Mouse (Mus musculus) adrenal gland (tissue): ENCODE results near the gene Tox3.

Experiments used
- intact Hi-C: fragments of 180-260 bp; cut with DNase I; formaldehyde crosslinking; loops from one replicate; pipeline ENCODE4 v1.15.1; 2025

Gene Tox3

DNA sequence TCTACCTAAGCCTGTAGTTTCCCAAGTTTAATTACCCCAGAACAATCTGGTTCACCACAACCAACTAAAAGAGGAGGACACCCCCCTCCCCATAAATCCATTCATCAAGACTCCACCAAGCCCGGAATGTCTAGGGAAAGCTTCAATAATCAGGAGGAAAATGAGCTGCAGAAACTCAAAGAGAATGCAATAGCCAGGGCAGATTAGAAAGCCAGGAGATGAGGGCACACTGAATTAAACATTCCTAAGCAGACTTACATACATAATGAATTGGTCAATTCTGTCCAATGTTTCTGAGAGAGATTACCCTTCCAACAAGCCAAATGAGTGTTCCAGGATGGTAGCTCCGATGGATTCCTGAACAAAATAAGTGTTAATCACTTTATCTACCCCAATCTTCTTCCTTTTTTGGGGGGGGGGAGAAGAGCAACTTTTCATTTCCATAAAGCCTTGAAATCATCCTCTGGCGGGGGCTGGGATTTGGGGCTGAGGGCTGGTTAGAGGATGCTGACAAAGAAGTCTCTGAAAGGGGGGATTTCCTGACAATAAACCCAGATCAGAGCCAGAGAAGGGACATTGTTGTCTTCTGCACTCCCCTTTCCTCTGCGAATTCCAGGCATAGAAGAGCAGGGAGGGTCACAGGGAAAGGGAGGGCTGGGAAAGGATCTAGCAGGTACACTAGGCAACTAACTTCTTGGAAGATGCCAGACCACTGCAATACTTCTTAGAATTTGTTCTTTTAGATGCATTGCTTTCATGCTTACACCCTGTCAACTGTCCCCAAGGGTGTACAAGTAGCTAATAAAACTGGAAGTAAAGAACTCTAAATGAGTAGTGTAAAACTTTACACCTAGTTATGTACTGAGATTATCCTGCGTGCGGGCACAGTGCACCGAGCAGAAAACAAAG is 17.5 kb downstream of the Tox3 start:
- intact Hi-C loops: no loop called here

GRCm38 (mm10) chr8:90323824-90324223 is 24.3 kb downstream of the Tox3 start:
- intact Hi-C loops: no loop called here

DNA sequence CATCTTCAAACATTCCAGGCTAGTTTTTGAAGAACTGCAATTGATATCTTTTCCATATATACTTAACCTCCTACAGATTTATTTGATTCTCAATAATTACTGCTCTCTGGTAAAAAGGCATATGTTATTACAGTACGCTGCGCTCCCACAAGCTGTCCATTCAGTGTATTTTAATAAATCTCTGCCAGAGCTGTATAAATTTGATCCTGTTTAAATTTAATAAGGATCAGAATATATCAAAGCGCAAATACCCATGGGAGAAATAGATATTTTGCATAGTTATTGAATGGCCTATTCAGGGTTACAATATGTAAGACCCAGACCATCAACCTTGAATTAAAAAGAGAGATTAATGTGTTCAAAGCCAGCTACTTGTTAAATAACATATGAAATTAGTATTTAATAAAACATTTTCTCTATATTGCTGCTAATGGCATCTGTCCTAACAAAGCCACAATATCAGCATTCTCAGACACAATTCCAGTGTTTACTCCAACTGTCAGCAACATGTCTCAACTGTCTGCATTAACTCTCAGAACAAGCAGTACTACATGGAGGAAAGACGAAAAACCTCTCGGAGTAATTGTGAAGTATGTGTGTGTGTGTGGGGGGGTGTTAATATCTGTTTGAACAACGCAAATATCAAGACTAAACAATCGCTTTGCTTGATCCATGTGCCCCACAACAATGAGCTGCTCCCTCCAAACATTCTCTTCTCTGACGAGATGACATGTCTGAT is 25.3 kb downstream of the Tox3 start:
- intact Hi-C loops: no loop called here

DNA sequence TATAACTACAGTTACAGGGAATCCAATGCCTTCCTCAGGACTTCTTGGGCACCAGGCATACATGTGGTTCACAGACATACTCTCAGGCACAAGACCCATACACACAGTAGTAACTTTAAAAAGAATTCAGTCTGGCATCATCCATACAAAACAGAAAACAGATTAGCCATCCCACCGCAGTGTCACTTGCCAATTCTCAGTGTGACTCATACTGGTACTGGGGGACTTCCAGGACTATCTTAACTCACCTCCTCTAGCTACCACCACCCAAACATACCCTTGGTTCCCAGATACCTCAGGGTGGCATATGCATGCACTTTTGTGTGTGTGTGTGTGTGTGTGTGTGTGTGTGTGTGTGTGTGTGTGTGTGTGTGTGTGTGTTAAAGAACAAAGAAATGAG is 26.9 kb downstream of the Tox3 start:
- intact Hi-C loops: no loop called here

DNA sequence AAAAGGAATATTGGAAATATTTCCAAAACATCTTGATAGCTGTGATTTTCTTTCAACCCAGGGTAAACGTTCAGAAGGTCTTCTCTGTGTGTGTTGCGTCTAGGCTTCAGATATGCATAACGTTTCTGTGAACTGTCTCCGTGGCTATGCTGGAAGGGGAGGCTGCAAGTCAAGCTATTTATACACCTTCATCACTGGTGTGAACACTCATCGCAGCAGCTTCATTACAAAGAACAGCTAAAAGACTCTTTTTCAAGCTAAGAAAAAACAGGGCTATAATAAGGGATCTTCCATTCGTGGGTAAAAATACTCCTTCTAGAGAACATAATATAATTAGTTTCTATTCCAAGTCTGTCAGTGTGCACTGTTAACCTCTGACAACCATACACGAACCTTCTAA is 33.8 kb downstream of the Tox3 start:
- intact Hi-C loops: no loop called here

GRCm38 (mm10) chr8:90302951-90303350 is 45.2 kb downstream of the Tox3 start:
- intact Hi-C loops: no loop called here

DNA sequence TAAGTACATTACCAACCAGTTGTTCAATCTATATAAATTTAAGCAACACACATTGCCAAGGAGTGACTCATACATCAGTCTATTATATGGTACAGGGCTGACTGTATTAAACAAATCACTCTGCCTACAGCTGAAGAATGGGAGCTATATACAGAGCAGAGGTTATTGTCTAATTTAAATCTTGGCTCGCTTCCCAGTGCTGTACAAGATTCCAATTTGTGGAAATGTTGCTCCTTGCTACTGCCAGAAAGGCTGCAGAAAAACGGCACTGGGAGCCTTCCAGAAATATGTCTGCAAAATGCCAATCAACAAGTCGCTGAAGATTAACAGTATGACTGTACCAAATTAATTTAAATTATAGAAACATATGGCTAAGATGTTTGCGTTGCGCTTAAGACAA is 45.9 kb downstream of the Tox3 start:
- intact Hi-C loops: no loop called here

- intact Hi-C loops: no loop called here
Observed at GRCm38 (mm10) chr8:90301543-90301942, 46.6 kb downstream of the Tox3 start.

DNA sequence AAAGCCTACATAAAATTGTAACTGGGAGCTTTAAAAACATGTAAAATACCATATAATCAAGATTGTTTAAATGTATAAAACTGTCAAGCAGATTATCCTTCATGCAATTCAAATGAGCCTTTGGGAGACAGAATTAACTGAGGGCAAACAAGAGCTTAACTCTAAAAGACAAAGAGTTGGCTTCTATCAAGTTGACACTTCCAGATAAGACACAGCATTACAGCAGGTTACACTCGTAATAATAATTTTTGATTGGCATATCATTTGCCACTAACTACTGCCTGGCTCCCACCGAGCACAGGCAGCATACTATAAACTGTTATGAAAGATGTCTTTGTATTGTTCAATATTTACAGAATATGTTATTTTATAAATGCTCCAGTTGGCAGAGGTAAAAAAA is 47.2 kb downstream of the Tox3 start:
- intact Hi-C loops: no loop called here

DNA sequence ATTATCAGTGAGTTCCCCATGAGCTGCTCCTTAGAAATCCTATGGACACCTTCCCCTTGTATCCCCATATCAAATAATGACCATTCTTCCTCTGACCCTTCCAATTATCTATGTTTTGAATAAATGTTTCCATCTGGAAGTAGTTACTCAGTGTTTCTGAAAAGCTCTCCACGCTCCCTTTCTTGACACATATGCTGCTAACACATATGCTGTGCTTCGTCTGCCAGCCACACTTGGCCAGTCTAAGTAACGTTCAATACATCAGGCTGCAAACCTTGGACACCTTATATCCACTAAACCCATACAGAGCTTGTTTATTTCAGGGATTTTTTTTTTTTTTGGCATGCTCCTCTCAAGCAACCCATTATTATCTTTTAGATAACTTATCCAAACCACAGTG is 54.1 kb downstream of the Tox3 start:
- intact Hi-C loops: loop anchor here (10.0 kb wide), 1 partner anchor 379 kb away; no protein-coding TSS in a partner anchor

GRCm38 (mm10) chr8:90290811-90291210 is 57.3 kb downstream of the Tox3 start:
- intact Hi-C loops: loop anchor here (10.0 kb wide), 1 partner anchor 376 kb away; no protein-coding TSS in a partner anchor

DNA sequence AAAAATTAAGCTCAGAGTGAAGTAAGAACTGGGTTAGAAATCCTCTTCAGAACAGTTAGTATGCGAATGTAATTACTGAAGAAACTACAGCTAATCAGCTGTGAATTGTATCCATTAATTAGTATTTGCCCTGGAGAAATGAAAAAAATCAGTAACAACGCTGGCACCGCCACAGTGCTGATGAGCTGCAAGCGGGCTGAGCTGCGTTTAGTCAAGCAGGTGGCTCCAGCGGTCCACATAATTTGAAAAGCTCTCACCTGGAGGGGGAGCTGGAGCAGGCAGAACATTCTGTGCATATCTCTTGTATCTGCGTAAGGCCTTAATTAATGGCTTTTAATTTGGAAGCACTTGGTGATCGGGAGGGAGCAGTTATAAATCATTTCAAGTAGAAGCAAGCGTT is 71.4 kb downstream of the Tox3 start:
- intact Hi-C loops: no loop called here

- intact Hi-C loops: no loop called here
Observed at GRCm38 (mm10) chr8:90273182-90273581, 75.0 kb downstream of the Tox3 start.

DNA sequence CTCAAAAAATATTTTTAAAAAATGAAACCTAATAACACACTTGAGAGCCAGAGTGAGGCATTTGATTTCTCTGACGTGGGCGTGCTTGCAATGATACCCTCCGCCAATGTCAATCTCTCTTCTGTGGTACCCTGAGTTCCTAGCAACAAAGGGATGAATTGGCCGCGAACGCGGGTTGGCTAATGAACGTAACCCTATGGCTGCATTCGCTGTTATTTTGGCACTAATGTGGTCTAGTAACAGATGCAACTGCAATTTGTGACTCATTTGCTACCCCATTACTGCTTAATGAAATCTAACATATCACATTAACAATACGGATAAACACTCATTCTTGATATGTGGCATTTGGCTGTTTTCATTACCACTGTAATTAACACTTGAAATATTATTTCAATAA is 76.2 kb downstream of the Tox3 start:
- intact Hi-C loops: no loop called here

GRCm38 (mm10) chr8:90267698-90268256 is 80.4 kb downstream of the Tox3 start:
- intact Hi-C loops: no loop called here

DNA sequence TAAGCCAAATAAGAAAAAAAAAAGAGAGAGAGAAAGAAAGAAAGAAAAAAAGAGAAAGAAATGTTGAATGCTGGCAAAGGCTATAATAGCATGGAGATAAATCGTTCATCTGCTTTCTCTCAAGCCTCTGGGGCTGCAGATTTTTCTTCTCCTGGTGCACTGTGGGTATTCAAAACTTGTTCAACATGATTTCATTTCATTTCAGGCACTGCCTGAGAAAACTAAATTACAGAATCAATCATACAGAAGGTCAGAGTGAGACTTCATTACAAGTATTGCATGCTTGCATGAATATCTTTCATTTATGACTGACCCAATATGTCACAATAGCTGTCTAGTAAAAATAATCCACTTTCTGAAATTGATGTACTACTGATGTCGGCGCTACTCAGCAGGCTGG is 81.2 kb downstream of the Tox3 start:
- intact Hi-C loops: no loop called here

GRCm38 (mm10) chr8:90266239-90266638 is 81.9 kb downstream of the Tox3 start:
- intact Hi-C loops: no loop called here

GRCm38 (mm10) chr8:90254158-90254867 is 93.8 kb downstream of the Tox3 start:
- intact Hi-C loops: no loop called here

- intact Hi-C loops: no loop called here
Observed at GRCm38 (mm10) chr8:90246357-90246756, 101.8 kb downstream of the Tox3 start.

- intact Hi-C loops: no loop called here
Observed at GRCm38 (mm10) chr8:90245828-90246227, 102.3 kb downstream of the Tox3 start.

DNA sequence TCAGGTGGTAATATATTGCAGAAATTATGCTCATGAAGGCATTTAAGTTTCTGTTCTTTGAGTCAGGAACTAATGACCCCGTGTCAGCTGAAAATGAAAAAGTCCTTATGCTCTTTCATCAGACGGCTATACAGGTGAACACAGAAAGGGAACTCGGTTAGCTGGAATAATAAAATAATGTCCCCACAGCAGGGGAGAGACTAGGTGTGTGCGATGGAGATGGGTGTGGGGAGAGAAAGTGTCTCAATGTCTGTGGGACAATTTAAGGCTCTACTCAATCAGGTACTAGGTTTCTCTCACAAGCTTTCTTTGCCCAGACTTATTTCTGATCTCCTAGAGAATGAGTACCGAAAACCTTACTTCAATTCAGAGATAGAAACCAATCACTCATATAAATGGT is 103.0 kb downstream of the Tox3 start:
- intact Hi-C loops: no loop called here
